Mouse (Mus musculus): ENCODE data around the gene Gsap. TPM values are rescaled to one million over a fixed set of nuclear protein-coding genes. Genes with fewer than 3 reads are reported as not detected.

The Gsap gene
- polyA plus RNA-seq (2012; rRNA removed) = 8.6 and 9.9 TPM in 2 replicates

GRCm38 (mm10) chr5:21185764-21186685 is at the start of gene Gsap:
Gene Gsap (plus strand): TSS chr5:21186255.

Other genes with a start within 250 kb of the Gsap start
- 8.1 and 9.2 TPM in 2 replicates for gene Rsbn1l, start 229.9 kb upstream of the Gsap start, polyA plus RNA-seq (2012; rRNA removed)
- gene Ptpn12, start 130.3 kb upstream of the Gsap start, polyA plus RNA-seq (2012; rRNA removed) = 85.6 and 108 TPM in 2 replicates
- 1.7 and 2.6 TPM in 2 replicates for gene Fgl2, start 186.4 kb downstream of the Gsap start, polyA plus RNA-seq (2012; rRNA removed)
- gene Ccdc146, start 238.4 kb downstream of the Gsap start, polyA plus RNA-seq (2012; rRNA removed) = 0.40 and 0.77 TPM in 2 replicates
- gene Fam185a, start 238.7 kb downstream of the Gsap start, polyA plus RNA-seq (2012; rRNA removed) = 4.0 and 5.0 TPM in 2 replicates

All from central nervous system, embryonic 14 days (tissue).